Mouse (Mus musculus) embryonic facial prominence, embryonic 10.5 days (tissue): ENCODE results near the gene Hoxb4. TPM values are rescaled to one million over a fixed set of nuclear protein-coding genes. Genes with fewer than 3 reads are reported as not detected.

Source experiments
- DNase-seq: peaks from one replicate; pipeline ENCODE4 v3.0.0-alpha.2; 2017; ENCODE audit warnings: low spot score
- H3K27ac ChIP-seq: fragments of 300-500 bp; sonication (generic); replicated peaks from 2 replicates; pipeline ENCODE4 v1.5.1; 2016; ENCODE audit warnings: mild to moderate bottlenecking
- H3K27me3 ChIP-seq: fragments of 300-500 bp; sonication (generic); replicated peaks from 2 replicates; pipeline ENCODE4 v1.6.1; 2016; ENCODE audit warnings: low read depth, mild to moderate bottlenecking; ENCODE audit not compliant: poor library complexity, severe bottlenecking
- H3K36me3 ChIP-seq: fragments of 300-500 bp; sonication (generic); replicated peaks from 2 replicates; pipeline ENCODE4 v1.6.1; 2016; ENCODE audit warnings: mild to moderate bottlenecking, moderate library complexity
- H3K4me1 ChIP-seq: fragments of 300-500 bp; sonication (generic); 2 replicates; pipeline ENCODE4 v1.6.1; 2016
- H3K4me3 ChIP-seq: fragments of 300-500 bp; sonication (generic); 2 replicates; pipeline ENCODE4 v1.5.1; 2016; ENCODE audit warnings: mild to moderate bottlenecking, moderate library complexity
- H3K9me3 ChIP-seq: fragments of 300-500 bp; sonication (generic); 2 replicates; pipeline ENCODE4 v1.6.1; 2016; ENCODE audit warnings: mild to moderate bottlenecking
- WGBS: fragments of 180-500 bp; shearing (Covaris S2); methylation state at CpG from one replicate; pipeline ENCODE4 v1.1.7; 2016; 5-methylcytosine and 5-hydroxymethylcytosine counted together
- polyA plus RNA-seq: library from polyadenylated mRNA; unstranded; fragments of >200 nt; fragmentation: Nextera tagmentation; extraction: Ambion mirVana; gene quantifications from 2 replicates; pipeline ENCODE4 v1.2.1, GENCODE M21; 2016

Hoxb4 gene
- polyA plus RNA-seq, 1 experiment from 2014 or later: 0.09 TPM

GRCm38 (mm10) chr11:96280399-96281378 lies 37.4 kb upstream of the Hoxb4 start:
- peaks cover 100% of the 10 kb centered on the region for H3K27me3 ChIP-seq
- H3K4me3 ChIP-seq: no peak overlapping the region
- DNase-seq: no peak
- WGBS: 5% methylated on average over 8 of the region's 8 CpGs
- H3K4me1 ChIP-seq: peaks cover 15% of the 10 kb centered on the region
- no peaks in the 10 kb centered on the region for H3K36me3 ChIP-seq
- no peaks in the 10 kb centered on the region for H3K9me3 ChIP-seq
- no peak overlapping the region for H3K27ac ChIP-seq

- WGBS: 5% methylated on average over 18 of the region's 18 CpGs
- no peak for DNase-seq
- no peak overlapping the region for H3K27ac ChIP-seq
- no peaks in the 10 kb centered on the region for H3K9me3 ChIP-seq
- H3K27me3 ChIP-seq: peaks cover 100% of the 10 kb centered on the region
- no peaks in the 10 kb centered on the region for H3K36me3 ChIP-seq
- peaks cover 15% of the 10 kb centered on the region for H3K4me1 ChIP-seq
- H3K4me3 ChIP-seq: no peak overlapping the region
These were observed 36.7 kb upstream of the Hoxb4 start for GRCm38 (mm10) chr11:96281396-96281795.

GRCm38 (mm10) chr11:96281855-96282570 lies 36.1 kb upstream of the Hoxb4 start, which contains the start of gene Hoxb8:
Gene Hoxb8 (plus strand): TSS chr11:96281905.
- H3K27ac ChIP-seq: no peak within 1 kb of the TSS
- DNase-seq: no peak
- H3K9me3 ChIP-seq: no peaks in the 10 kb centered on the region
- WGBS: 2% methylated on average over 27 of the region's 27 CpGs
- no peaks in the 10 kb centered on the region for H3K36me3 ChIP-seq
- H3K27me3 ChIP-seq: peaks cover 100% of the 10 kb centered on the region
- H3K4me1 ChIP-seq: peaks cover 19% of the 10 kb centered on the region
- no peak within 1 kb of the TSS for H3K4me3 ChIP-seq

GRCm38 (mm10) chr11:96282795-96283430 lies 35.2 kb upstream of the Hoxb4 start:
- H3K27ac ChIP-seq: no peak overlapping the region
- 0 out of 2 replicates have a peak overlapping the region, but pooled peaks have one; percentile 11 for H3K4me3 ChIP-seq
- no peaks in the 10 kb centered on the region for H3K36me3 ChIP-seq
- H3K27me3 ChIP-seq: peaks cover 100% of the 10 kb centered on the region
- whole genome bisulfite sequencing: under 1% methylated on average over 49 of the region's 49 CpGs
- DNase-seq: peak; percentile 79
- H3K9me3 ChIP-seq: no peaks in the 10 kb centered on the region
- H3K4me1 ChIP-seq: peaks cover 20% of the 10 kb centered on the region

GRCm38 (mm10) chr11:96284041-96284749 lies 33.9 kb upstream of the Hoxb4 start:
- H3K27me3 ChIP-seq: peaks cover 100% of the 10 kb centered on the region
- H3K36me3 ChIP-seq: no peaks in the 10 kb centered on the region
- H3K9me3 ChIP-seq: no peaks in the 10 kb centered on the region
- H3K4me3 ChIP-seq: peak overlapping the region; percentile 42
- WGBS: under 1% methylated on average over 49 of the region's 49 CpGs
- H3K4me1 ChIP-seq: peaks cover 20% of the 10 kb centered on the region
- no peak overlapping the region for H3K27ac ChIP-seq
- DNase-seq: peak; percentile 72

- H3K27me3 ChIP-seq: peaks cover 100% of the 10 kb centered on the region
- peak overlapping the region; percentile 42; the same call in 1 of the 2 replicates for H3K4me3 ChIP-seq
- no peak overlapping the region for H3K27ac ChIP-seq
- DNase-seq: no peak
- under 1% methylated on average over 36 of the region's 37 CpGs for WGBS
- no peaks in the 10 kb centered on the region for H3K36me3 ChIP-seq
- H3K4me1 ChIP-seq: peaks cover 20% of the 10 kb centered on the region
- no peaks in the 10 kb centered on the region for H3K9me3 ChIP-seq
These were observed 33.0 kb upstream of the Hoxb4 start for GRCm38 (mm10) chr11:96284774-96285734.

GRCm38 (mm10) chr11:96285771-96286738 lies 32.0 kb upstream of the Hoxb4 start, which contains the start of gene Hoxb7:
Gene Hoxb7 (plus strand): TSS chr11:96286623.
- H3K9me3 ChIP-seq: no peaks in the 10 kb centered on the region
- peaks cover 20% of the 10 kb centered on the region for H3K4me1 ChIP-seq
- no peaks in the 10 kb centered on the region for H3K36me3 ChIP-seq
- 1% methylated on average over 43 of the region's 43 CpGs for WGBS
- H3K4me3 ChIP-seq: peak within 1 kb of the TSS; percentile 39
- peaks cover 100% of the 10 kb centered on the region for H3K27me3 ChIP-seq
- no peak for DNase-seq
- H3K27ac ChIP-seq: no peak within 1 kb of the TSS

GRCm38 (mm10) chr11:96286739-96287385 lies 31.2 kb upstream of the Hoxb4 start:
- H3K27me3 ChIP-seq: peaks cover 100% of the 10 kb centered on the region
- H3K36me3 ChIP-seq: no peaks in the 10 kb centered on the region
- WGBS: under 1% methylated on average over 55 of the region's 55 CpGs
- H3K4me3 ChIP-seq: peak overlapping the region; percentile 39
- H3K4me1 ChIP-seq: peaks cover 20% of the 10 kb centered on the region
- no peaks in the 10 kb centered on the region for H3K9me3 ChIP-seq
- no peak for DNase-seq
- H3K27ac ChIP-seq: no peak overlapping the region

- Histone ChIP-seq H3K27me3 (peaks cover 100% of the 10 kb centered on the region), H3K9me3 (no peaks in the 10 kb centered on the region), H3K4me1 (peaks cover 20% of the 10 kb centered on the region), H3K27ac (no peak overlapping the region), H3K4me3 (no peak overlapping the region), H3K36me3 (no peaks in the 10 kb centered on the region)
- no peak for DNase-seq
- 3% methylated on average over 9 of the region's 9 CpGs for WGBS
These were observed 30.7 kb upstream of the Hoxb4 start for GRCm38 (mm10) chr11:96287411-96287810.
